Mouse (Mus musculus): Measurements from ENCODE around the gene Scin. TPM values are rescaled to one million over a fixed set of nuclear protein-coding genes. Genes with fewer than 3 reads are reported as not detected.

The Scin gene
- polyA plus RNA-seq, 1 experiment from 2014 or later: 0.57 TPM

DNA sequence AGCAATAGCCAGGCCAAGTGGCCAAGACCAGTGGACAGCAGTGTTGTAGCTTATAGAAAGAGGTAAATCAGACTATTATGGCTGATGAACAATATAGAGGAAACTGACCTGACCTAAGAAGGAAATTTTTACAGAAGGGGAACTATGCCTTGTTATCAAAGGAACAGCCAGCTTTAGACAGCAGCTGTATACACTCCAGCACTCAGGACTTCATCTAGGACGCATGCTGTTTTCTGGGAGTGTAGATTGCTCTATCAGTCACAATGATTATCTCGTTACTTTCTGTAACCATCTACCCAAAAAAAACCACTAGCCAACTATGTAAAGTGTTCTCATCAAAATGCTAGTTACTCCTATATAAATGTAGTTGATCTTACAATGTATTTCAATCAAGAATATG lies 34.6 kb downstream of the Scin start:
- WGBS: 87% methylated on average over 2 of the region's 2 CpGs

DNA sequence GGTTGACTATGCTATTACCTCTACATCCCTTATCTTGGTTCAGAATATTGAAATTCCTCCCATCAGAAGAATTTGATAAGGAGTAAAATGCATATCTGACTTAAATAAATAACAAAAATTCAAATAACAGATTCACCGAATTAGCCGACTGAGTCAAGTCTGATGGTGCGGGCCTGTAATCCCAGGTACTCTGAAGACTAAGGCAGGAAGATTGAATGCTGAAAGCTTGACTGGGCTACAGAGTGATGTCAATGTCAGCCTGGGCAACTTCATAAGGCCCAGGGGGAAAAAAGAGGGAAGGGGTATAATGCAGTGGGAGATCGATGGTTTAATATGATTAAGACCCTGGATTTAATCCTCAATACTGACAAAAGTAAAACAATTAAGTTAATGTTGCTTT lies 36.6 kb downstream of the Scin start:
- no peak overlapping the region for H3K4me3 ChIP-seq (ENCODE audit: low read depth, low read length)
- H3K9me3 ChIP-seq (ENCODE audit: control insufficient read depth, low read length): no peaks in the 10 kb centered on the region
- no peaks in the 10 kb centered on the region for H3K36me3 ChIP-seq (ENCODE audit: control insufficient read depth, insufficient read depth, low read length)
- no peaks in the 10 kb centered on the region for H3K4me1 ChIP-seq (replicated peaks; ENCODE audit: control insufficient read depth, insufficient read depth, low read length)
- no peak overlapping the region for H3K4me2 ChIP-seq (replicated peaks; ENCODE audit: low read depth, low read length)
- no peak overlapping the region for H3K9ac ChIP-seq (ENCODE audit: low read depth, low read length)
- H3K27ac ChIP-seq (ENCODE audit: low read depth, low read length): no peak overlapping the region
- DNase-seq (ENCODE audit: low spot score) (no peak), ATAC-seq (ENCODE audit: low FRiP score) (no peak)
- no peaks in the 10 kb centered on the region for H3K27me3 ChIP-seq (ENCODE audit: control insufficient read depth, insufficient read depth, low read length)
- 93% methylated on average over 4 of the region's 4 CpGs for WGBS

More for the DNA sequence above, 34.6 kb downstream of the Scin start:
- H3K9ac ChIP-seq (ENCODE audit: low read depth, low read length): no peak overlapping the region
- no peak for ATAC-seq (ENCODE audit: low FRiP score)
- no peak overlapping the region for H3K27ac ChIP-seq (ENCODE audit: low read depth, low read length)
- H3K27me3 ChIP-seq (ENCODE audit: control insufficient read depth, insufficient read depth, low read length): no peaks in the 10 kb centered on the region
- H3K4me3 ChIP-seq (ENCODE audit: low read depth, low read length): no peak overlapping the region
- no peaks in the 10 kb centered on the region for H3K36me3 ChIP-seq (ENCODE audit: control insufficient read depth, insufficient read depth, low read length)
- H3K9me3 ChIP-seq (ENCODE audit: control insufficient read depth, low read length): no peaks in the 10 kb centered on the region
- DNase-seq (ENCODE audit: low spot score): no peak
- H3K4me2 ChIP-seq (replicated peaks; ENCODE audit: low read depth, low read length): no peak overlapping the region
- H3K4me1 ChIP-seq (replicated peaks; ENCODE audit: control insufficient read depth, insufficient read depth, low read length): no peaks in the 10 kb centered on the region

DNA sequence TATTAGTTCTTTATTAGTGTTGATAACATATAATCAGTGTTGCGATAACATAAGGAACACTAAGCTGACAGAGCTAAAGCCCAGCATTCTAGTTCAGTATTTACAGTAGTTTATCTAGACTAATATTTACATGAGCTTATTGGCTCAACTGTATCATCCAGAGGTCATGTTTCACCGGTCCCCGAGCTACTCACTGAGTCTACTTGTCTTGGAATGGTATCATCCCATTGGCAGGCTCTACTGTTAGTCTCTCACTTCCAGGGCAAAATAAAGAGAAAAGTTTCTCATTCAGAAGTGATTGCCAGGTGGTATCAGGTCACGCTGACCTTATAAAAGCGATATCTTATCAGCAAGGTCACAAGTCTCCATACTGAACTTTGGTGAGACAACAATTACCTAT lies 37.0 kb downstream of the Scin start:
- H3K36me3 ChIP-seq (ENCODE audit: control insufficient read depth, insufficient read depth, low read length): no peaks in the 10 kb centered on the region
- no peak overlapping the region for H3K27ac ChIP-seq (ENCODE audit: low read depth, low read length)
- DNase-seq (ENCODE audit: low spot score) (no peak), ATAC-seq (ENCODE audit: low FRiP score) (no peak)
- no peak overlapping the region for H3K4me2 ChIP-seq (replicated peaks; ENCODE audit: low read depth, low read length)
- H3K4me1 ChIP-seq (replicated peaks; ENCODE audit: control insufficient read depth, insufficient read depth, low read length): no peaks in the 10 kb centered on the region
- no peak overlapping the region for H3K4me3 ChIP-seq (ENCODE audit: low read depth, low read length)
- no peak overlapping the region for H3K9ac ChIP-seq (ENCODE audit: low read depth, low read length)
- WGBS: 94% methylated on average over 5 of the region's 5 CpGs
- H3K9me3 ChIP-seq (ENCODE audit: control insufficient read depth, low read length): no peaks in the 10 kb centered on the region
- no peaks in the 10 kb centered on the region for H3K27me3 ChIP-seq (ENCODE audit: control insufficient read depth, insufficient read depth, low read length)

GRCm38 (mm10) chr12:40096453-40096852 lies 37.6 kb downstream of the Scin start:
- DNase-seq (ENCODE audit: low spot score): no peak
- Histone ChIP-seq H3K4me1 (replicated peaks; ENCODE audit: control insufficient read depth, insufficient read depth, low read length) (no peaks in the 10 kb centered on the region), H3K9ac (ENCODE audit: low read depth, low read length) (no peak overlapping the region), H3K4me2 (replicated peaks; ENCODE audit: low read depth, low read length) (no peak overlapping the region), H3K27ac (ENCODE audit: low read depth, low read length) (no peak overlapping the region), H3K4me3 (ENCODE audit: low read depth, low read length) (no peak overlapping the region), H3K36me3 (ENCODE audit: control insufficient read depth, insufficient read depth, low read length) (no peaks in the 10 kb centered on the region), H3K9me3 (ENCODE audit: control insufficient read depth, low read length) (no peaks in the 10 kb centered on the region), H3K27me3 (ENCODE audit: control insufficient read depth, insufficient read depth, low read length) (no peaks in the 10 kb centered on the region)
- WGBS: 91% methylated on average over 3 of the region's 3 CpGs
- ATAC-seq (ENCODE audit: low FRiP score): no peak

GRCm38 (mm10) chr12:40090017-40090416 lies 44.0 kb downstream of the Scin start:
- ATAC-seq (ENCODE audit: low FRiP score) (no peak), DNase-seq (ENCODE audit: low spot score) (no peak)
- WGBS: 79% methylated on average over 3 of the region's 3 CpGs
- Histone ChIP-seq H3K4me1 (replicated peaks; ENCODE audit: control insufficient read depth, insufficient read depth, low read length) (no peaks in the 10 kb centered on the region), H3K9me3 (ENCODE audit: control insufficient read depth, low read length) (no peaks in the 10 kb centered on the region), H3K27ac (ENCODE audit: low read depth, low read length) (no peak overlapping the region), H3K36me3 (ENCODE audit: control insufficient read depth, insufficient read depth, low read length) (no peaks in the 10 kb centered on the region), H3K4me3 (ENCODE audit: low read depth, low read length) (no peak overlapping the region), H3K9ac (ENCODE audit: low read depth, low read length) (no peak overlapping the region), H3K27me3 (ENCODE audit: control insufficient read depth, insufficient read depth, low read length) (no peaks in the 10 kb centered on the region), H3K4me2 (replicated peaks; ENCODE audit: low read depth, low read length) (no peak overlapping the region)

DNA sequence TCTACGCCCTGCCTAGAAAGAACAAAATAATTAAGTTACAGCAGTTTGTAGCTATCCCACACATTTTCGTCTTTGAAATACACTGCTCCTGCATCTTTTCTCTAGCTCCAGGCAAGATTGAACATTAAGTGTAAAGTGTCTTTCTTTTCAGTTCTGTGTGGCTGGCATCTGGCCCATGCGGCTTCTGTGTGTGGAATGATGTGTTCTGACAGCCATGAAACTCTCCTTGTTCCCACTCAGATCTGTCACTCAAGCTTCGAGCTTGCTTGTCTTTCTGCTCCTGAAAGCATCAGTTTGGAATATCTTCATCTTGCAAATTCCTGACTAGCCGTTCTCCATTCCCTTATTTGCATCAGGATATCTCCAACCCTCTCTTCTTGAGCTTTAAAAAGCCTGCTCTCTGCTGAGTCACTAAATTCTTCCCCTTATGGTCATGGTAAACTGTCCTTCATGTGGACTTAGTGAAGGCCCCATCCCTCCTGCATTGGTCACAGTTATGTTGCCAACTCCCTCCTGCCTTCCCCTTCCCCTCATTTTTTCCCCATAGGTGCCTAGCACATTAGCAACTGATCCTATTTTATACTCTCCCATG lies 48.2 kb downstream of the Scin start:
- Histone ChIP-seq H3K4me3 (ENCODE audit: low read depth, low read length) (no peak overlapping the region), H3K27ac (ENCODE audit: low read depth, low read length) (no peak overlapping the region), H3K4me2 (replicated peaks; ENCODE audit: low read depth, low read length) (no peak overlapping the region), H3K9me3 (ENCODE audit: control insufficient read depth, low read length) (no peaks in the 10 kb centered on the region), H3K4me1 (replicated peaks; ENCODE audit: control insufficient read depth, insufficient read depth, low read length) (no peaks in the 10 kb centered on the region), H3K36me3 (ENCODE audit: control insufficient read depth, insufficient read depth, low read length) (no peaks in the 10 kb centered on the region), H3K27me3 (ENCODE audit: control insufficient read depth, insufficient read depth, low read length) (no peaks in the 10 kb centered on the region), H3K9ac (ENCODE audit: low read depth, low read length) (no peak overlapping the region)
- 78% methylated on average over 5 of the region's 5 CpGs for WGBS
- ATAC-seq (ENCODE audit: low FRiP score): no peak
- no peak for DNase-seq (ENCODE audit: low spot score)

DNA sequence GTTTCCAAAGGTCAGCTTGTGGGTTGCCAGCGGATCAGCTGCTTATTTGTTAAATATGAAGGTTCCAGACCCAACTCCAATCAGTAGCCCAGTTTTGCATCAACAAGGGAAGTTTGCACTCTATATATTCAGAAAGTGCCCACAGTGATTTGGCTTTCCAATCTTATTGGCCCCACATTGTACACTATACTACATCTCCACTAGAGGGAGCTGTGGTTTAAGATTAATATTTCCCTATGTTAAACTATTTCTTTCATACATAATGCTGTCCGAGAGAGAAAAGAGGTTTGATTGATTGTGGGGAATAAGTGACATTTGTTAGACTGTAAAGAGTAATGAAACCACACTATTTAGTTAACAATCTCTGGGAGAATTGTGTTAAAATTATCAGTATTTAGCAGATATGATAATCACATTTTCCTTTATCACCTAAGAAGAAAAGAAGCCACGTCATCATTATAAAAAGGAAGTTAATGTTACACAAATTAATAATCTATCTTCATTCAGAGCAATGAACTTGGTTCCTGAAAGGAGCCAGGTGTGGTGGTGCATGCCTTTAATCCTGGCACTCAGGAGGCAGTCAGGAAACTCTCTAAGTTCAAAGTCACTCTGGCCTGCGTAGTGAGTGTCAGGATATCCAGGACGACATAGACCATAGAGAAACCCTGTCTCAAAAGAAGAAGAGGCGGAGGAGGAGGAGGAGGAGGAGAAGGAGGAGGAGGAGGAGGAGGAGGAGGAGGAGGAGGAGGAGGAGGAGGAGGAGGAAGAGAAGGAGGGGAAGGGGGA lies 51.4 kb downstream of the Scin start:
- 56% methylated on average over 5 of the region's 6 CpGs for WGBS
- no peak overlapping the region for H3K9ac ChIP-seq (ENCODE audit: low read depth, low read length)
- H3K4me3 ChIP-seq (ENCODE audit: low read depth, low read length): no peak overlapping the region
- no peaks in the 10 kb centered on the region for H3K27me3 ChIP-seq (ENCODE audit: control insufficient read depth, insufficient read depth, low read length)
- ATAC-seq (ENCODE audit: low FRiP score) (no peak), DNase-seq (ENCODE audit: low spot score) (peak; percentile 51)
- no peaks in the 10 kb centered on the region for H3K36me3 ChIP-seq (ENCODE audit: control insufficient read depth, insufficient read depth, low read length)
- no peak overlapping the region for H3K27ac ChIP-seq (ENCODE audit: low read depth, low read length)
- H3K4me2 ChIP-seq (replicated peaks; ENCODE audit: low read depth, low read length): no peak overlapping the region
- no peaks in the 10 kb centered on the region for H3K4me1 ChIP-seq (replicated peaks; ENCODE audit: control insufficient read depth, insufficient read depth, low read length)
- no peaks in the 10 kb centered on the region for H3K9me3 ChIP-seq (ENCODE audit: control insufficient read depth, low read length)

DNA sequence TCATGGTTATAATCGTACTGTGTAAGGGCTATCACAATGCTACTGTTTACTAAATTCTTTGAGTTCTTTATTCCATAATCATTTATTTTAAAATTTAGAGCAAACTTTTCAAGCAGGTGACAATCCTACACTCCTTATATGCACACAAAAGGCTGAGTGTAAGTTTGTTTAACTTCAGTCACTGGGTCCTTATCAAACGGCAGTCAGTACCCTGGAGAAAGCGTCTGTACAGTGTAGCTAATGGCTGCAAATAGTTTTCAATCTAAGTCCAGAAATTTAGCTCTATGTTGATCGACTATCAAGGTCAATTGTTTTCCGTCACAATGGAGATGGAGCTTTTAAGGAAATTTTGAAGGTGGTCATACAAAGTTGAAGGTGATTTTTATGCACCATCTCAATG lies 52.0 kb downstream of the Scin start:
- Histone ChIP-seq H3K9ac (ENCODE audit: low read depth, low read length) (no peak overlapping the region), H3K27ac (ENCODE audit: low read depth, low read length) (no peak overlapping the region), H3K4me1 (replicated peaks; ENCODE audit: control insufficient read depth, insufficient read depth, low read length) (no peaks in the 10 kb centered on the region), H3K27me3 (ENCODE audit: control insufficient read depth, insufficient read depth, low read length) (no peaks in the 10 kb centered on the region), H3K4me3 (ENCODE audit: low read depth, low read length) (no peak overlapping the region), H3K9me3 (ENCODE audit: control insufficient read depth, low read length) (no peaks in the 10 kb centered on the region), H3K4me2 (replicated peaks; ENCODE audit: low read depth, low read length) (no peak overlapping the region), H3K36me3 (ENCODE audit: control insufficient read depth, insufficient read depth, low read length) (no peaks in the 10 kb centered on the region)
- 77% methylated on average over 5 of the region's 5 CpGs for WGBS
- DNase-seq (ENCODE audit: low spot score): no peak
- ATAC-seq (ENCODE audit: low FRiP score): no peak

GRCm38 (mm10) chr12:40073660-40074059 lies 60.4 kb downstream of the Scin start:
- ATAC-seq (ENCODE audit: low FRiP score) (no peak), DNase-seq (ENCODE audit: low spot score) (no peak)
- WGBS: 80% methylated on average over 5 of the region's 5 CpGs
- no peak overlapping the region for H3K4me3 ChIP-seq (ENCODE audit: low read depth, low read length)
- H3K4me2 ChIP-seq (replicated peaks; ENCODE audit: low read depth, low read length): no peak overlapping the region
- H3K9ac ChIP-seq (ENCODE audit: low read depth, low read length): no peak overlapping the region
- H3K27ac ChIP-seq (ENCODE audit: low read depth, low read length): no peak overlapping the region
- no peaks in the 10 kb centered on the region for H3K27me3 ChIP-seq (ENCODE audit: control insufficient read depth, insufficient read depth, low read length)
- no peaks in the 10 kb centered on the region for H3K36me3 ChIP-seq (ENCODE audit: control insufficient read depth, insufficient read depth, low read length)
- no peaks in the 10 kb centered on the region for H3K4me1 ChIP-seq (replicated peaks; ENCODE audit: control insufficient read depth, insufficient read depth, low read length)
- H3K9me3 ChIP-seq (ENCODE audit: control insufficient read depth, low read length): no peaks in the 10 kb centered on the region

Measured in hindbrain, embryonic 11.5 days (tissue).